Comparison of ENCODE assay signal across 8 mouse cellular contexts in the genomic region with DNA sequence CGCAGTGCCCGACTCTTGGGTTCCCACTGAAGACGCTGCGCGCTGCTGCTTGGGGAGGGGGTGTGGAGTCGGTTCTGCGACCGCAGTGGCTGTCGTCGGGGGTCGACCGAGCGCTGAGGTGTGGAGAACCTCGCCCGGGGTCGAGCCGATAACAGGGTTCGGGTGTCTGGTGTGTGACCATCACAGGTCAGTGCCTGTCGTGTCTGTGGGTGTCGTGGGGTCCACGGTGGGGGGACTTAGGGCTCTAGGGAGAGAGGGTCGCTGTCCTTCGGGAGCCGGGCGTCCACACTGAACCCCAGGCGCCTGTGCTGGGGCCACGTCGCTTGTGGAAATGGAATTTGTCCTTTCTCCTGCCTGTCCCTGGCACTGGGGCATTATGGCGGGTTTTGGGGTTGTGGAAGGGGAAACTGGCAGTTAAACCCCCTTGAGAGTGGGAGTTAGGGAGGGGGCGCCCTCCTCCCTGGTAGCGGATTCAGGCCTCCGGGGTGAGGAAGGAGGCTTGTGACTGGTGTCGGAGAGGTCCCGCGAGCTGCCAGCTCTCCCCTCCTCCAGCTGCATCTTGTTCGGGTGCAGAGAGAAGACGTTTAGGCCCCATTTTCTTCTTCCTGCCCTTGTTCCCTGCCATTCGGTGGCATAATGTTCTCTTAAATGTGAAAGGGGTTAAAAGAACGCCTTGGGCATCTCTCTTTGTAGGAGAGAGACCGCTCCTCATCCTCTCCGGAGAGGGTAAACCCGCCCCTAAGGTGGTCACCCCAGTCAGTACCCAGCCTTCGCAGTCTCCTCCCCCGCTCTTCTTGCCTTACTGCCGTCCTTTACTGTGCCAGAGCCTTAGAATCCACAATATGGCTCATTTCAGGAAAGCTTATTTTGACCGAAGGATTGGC. TPM values are rescaled to one million over a fixed set of nuclear protein-coding genes. Genes with fewer than 3 reads are reported as not detected.
DNase-seq lines count a peak whose midpoint lies in the region; ATAC-seq and TF ChIP-seq lines count a peak whose summit lies in the region.

No protein-coding gene starts in this region.

- peak overlapping the region; percentile 98 for H3K27ac ChIP-seq in MEL (ENCODE audit: control insufficient read depth, low read depth, low read length)
- H3K27ac ChIP-seq in forebrain, postnatal 0 days (ENCODE audit: low read depth, low read length) = peak overlapping the region; percentile 100

- H3K27me3 ChIP-seq in MEL (ENCODE audit: control insufficient read depth in 1 of 2, insufficient read depth in 2 of 2, low read length in 2 of 2) = no peaks in the 10 kb centered on the region
- no peaks in the 10 kb centered on the region for H3K27me3 ChIP-seq in forebrain, postnatal 0 days (ENCODE audit: insufficient read depth, low read length)

- peaks cover 67% of the 10 kb centered on the region for H3K79me2 ChIP-seq in MEL (ENCODE audit: control insufficient read depth, insufficient read depth, low read length, poor library complexity)

- TF ChIP-seq CTCF in MEL (IDR thresholded peaks at IDR 0.05 in 2 of 3, conservative IDR thresholded peaks at IDR 0.05 in 1 of 3; ENCODE audit: control insufficient read depth in 1 of 3, insufficient read depth in 1 of 3, low read depth in 2 of 3, low read length in 3 of 3, poor library complexity in 1 of 3, severe bottlenecking in 1 of 3) = 0 out of 6 replicates have a peak, but pooled peaks of 1 of the 3 experiments have one; percentile 1
- TF ChIP-seq CTCF in forebrain, postnatal 0 days (IDR thresholded peaks at IDR 0.05; ENCODE audit: low read depth) = no peak

- H3K9me3 ChIP-seq in MEL (replicated peaks; ENCODE audit: insufficient read depth, low read length) = no peaks in the 10 kb centered on the region
- H3K9me3 ChIP-seq in forebrain, postnatal 0 days (ENCODE audit: low read length) = no peaks in the 10 kb centered on the region

- ATAC-seq in forebrain, postnatal 0 days = no peak; the same call in 1 of the 2 replicates

- peak overlapping the region; percentile 70 to 87 for H3K4me3 ChIP-seq in MEL (ENCODE audit: control insufficient read depth in 1 of 2, insufficient read depth in 1 of 2, low read depth in 2 of 2, low read length in 2 of 2)
- peak overlapping the region; percentile 100 for H3K4me3 ChIP-seq in forebrain, postnatal 0 days (ENCODE audit: low read depth, low read length)

- peaks cover 2 to 39% of the 10 kb centered on the region in 2 experiments; a peak in 3 of 4 replicates for H3K36me3 ChIP-seq in MEL (ENCODE audit: control insufficient read depth in 1 of 2, insufficient read depth in 2 of 2, low read length in 2 of 2)
- H3K36me3 ChIP-seq in forebrain, postnatal 0 days (ENCODE audit: insufficient read depth) = no peaks in the 10 kb centered on the region

- peak overlapping the region; percentile 95 for H3K9ac ChIP-seq in MEL (ENCODE audit: control insufficient read depth, low read depth, low read length, poor library complexity, severe bottlenecking)
- peak overlapping the region; percentile 100 for H3K9ac ChIP-seq in forebrain, postnatal 0 days

- no peak for TF ChIP-seq RAD21 in MEL (IDR thresholded peaks at IDR 0.05; ENCODE audit: low read depth, low read length)

- TF ChIP-seq POLR2A in MEL (IDR thresholded peaks at IDR 0.05; ENCODE audit: control insufficient read depth in 1 of 2, insufficient read depth in 1 of 2, low read depth in 1 of 2, low read length in 2 of 2, poor library complexity in 1 of 2) = peak; percentile 24 to 42; a peak in 3 of 4 replicates

- peak; percentile 86 for DNase-seq in MEL (ENCODE audit: low read depth, low spot score)
- peak; percentile 64 to 69 for DNase-seq in cerebellum, adult 18-20 months
- peak; percentile 79 for DNase-seq in forebrain, postnatal 0 days
- DNase-seq in heart, postnatal 4 days = peak; percentile 57
- peak; percentile 65 to 67 for DNase-seq in layer of hippocampus, postnatal 10 days (ENCODE audit: low spot score in 2 of 2)
- DNase-seq in lung, postnatal 10 days = peak; percentile 76
- DNase-seq in ovary, postnatal 14 days (ENCODE audit: low spot score) = peak; percentile 29
- DNase-seq in thymus, postnatal 10 days (ENCODE audit: low spot score in 2 of 2) = peak; percentile 71 to 74

- WGBS in forebrain, postnatal 0 days = under 1% methylated on average over 45 of the region's 46 CpGs

- no peak for TF ChIP-seq EP300 in MEL (IDR thresholded peaks at IDR 0.05; ENCODE audit: low read depth in 1 of 2, low read length in 2 of 2)

- peaks cover 6 to 31% of the 10 kb centered on the region in 2 experiments for H3K4me1 ChIP-seq in MEL (ENCODE audit: control insufficient read depth in 1 of 2, insufficient read depth in 2 of 2, low read length in 2 of 2)
- peaks cover 20% of the 10 kb centered on the region for H3K4me1 ChIP-seq in forebrain, postnatal 0 days (ENCODE audit: insufficient read depth)

- H3K4me2 ChIP-seq in forebrain, postnatal 0 days (ENCODE audit: low read depth) = peak overlapping the region; percentile 70

TF ChIP-seq in MEL, 35 proteins besides CTCF, POLR2A, EP300 and RAD21:
- TF ChIP-seq TBP (IDR thresholded peaks at IDR 0.05; ENCODE audit: low read depth, low read length) (peak; percentile 37), SIN3A (IDR thresholded peaks at IDR 0.05; ENCODE audit: low read length) (no peak; the same call in 1 of the 2 replicates), MYB (IDR thresholded peaks at IDR 0.05; ENCODE audit: low read depth, low read length) (no peak), MAZ (IDR thresholded peaks at IDR 0.05; ENCODE audit: low read depth, low read length) (no peak), MXI1 (IDR thresholded peaks at IDR 0.05; ENCODE audit: low read depth, low read length) (no peak; the same call in 1 of the 2 replicates), ELF1 (IDR thresholded peaks at IDR 0.05; ENCODE audit: low read depth, low read length) (no peak), UBTF (IDR thresholded peaks at IDR 0.05; ENCODE audit: borderline replicate concordance, insufficient read depth, low read depth, low read length) (no peak), MEF2A (IDR thresholded peaks at IDR 0.05; ENCODE audit: extremely low read depth, insufficient replicate concordance, low read depth, low read length, poor library complexity, severe bottlenecking) (no peak), RCOR1 (IDR thresholded peaks at IDR 0.05; ENCODE audit: low read depth, low read length) (no peak), MAX (IDR thresholded peaks at IDR 0.05; ENCODE audit: low read length) (no peak), KAT2A (conservative IDR thresholded peaks at IDR 0.05; ENCODE audit: low read depth, low read length) (no peak), E2F4 (IDR thresholded peaks at IDR 0.05; ENCODE audit: borderline replicate concordance, low read depth, low read length) (no peak), CHD1 (IDR thresholded peaks at IDR 0.05; ENCODE audit: low read depth, low read length) (peak; percentile 24), USF2 (IDR thresholded peaks at IDR 0.05; ENCODE audit: borderline replicate concordance in 1 of 2, insufficient read depth in 1 of 2, low read depth in 1 of 2, low read length in 2 of 2) (no peak), JUND (IDR thresholded peaks at IDR 0.05; ENCODE audit: low read depth, low read length) (no peak), ZMIZ1 (IDR thresholded peaks at IDR 0.05; ENCODE audit: low read depth, low read length) (peak; percentile 40; the same call in 1 of the 2 replicates), POLR2AphosphoS2 (IDR thresholded peaks at IDR 0.05; ENCODE audit: low read length) (no peak), ETS1 (IDR thresholded peaks at IDR 0.05; ENCODE audit: low read depth, low read length) (no peak; the same call in 1 of the 2 replicates)

RNA-seq across cellular contexts. Expression of a gene that starts 0.6 kb away (rescaled TPM):
- total RNA-seq in MEL (2012; rRNA removed) = 16.2 and 21.5 TPM in 2 replicates
- 10 to 100 TPM; 29.3 to 75.6 TPM for polyA plus RNA-seq in MEL (2012; ENCODE audit: insufficient read depth in 1 of 2, insufficient read length in 2 of 2, low read depth in 1 of 2, low replicate concordance in 2 of 2, missing spikeins in 1 of 2)
- total RNA-seq in forebrain, postnatal 0 days (2014; rRNA removed) = 56.8 and 61.7 TPM in 2 replicates
- 93.7 and 149 TPM in 2 replicates for polyA plus RNA-seq in forebrain, postnatal 0 days (2015; fragmentation: Nextera tagmentation; extraction: Ambion mirVana)
- 10 to 100 TPM; 57.0 to 58.4 TPM for total RNA-seq in heart, postnatal 4 days (2021)
- total RNA-seq in layer of hippocampus, postnatal 10 days (2021) = 100 to 1,000 TPM; 114 to 131 TPM

Comparison
In these comparisons a context has a peak if more than half of its experiments do, and no peak if none do; other contexts are left out.
1. DNase-seq: peak in every context shown above with its lines; median percentile 86 in MEL; 79 in forebrain, postnatal 0 days; 76 in lung, postnatal 10 days; 72 in thymus, postnatal 10 days; 66 in cerebellum, adult 18-20 months; 66 in layer of hippocampus, postnatal 10 days; 57 in heart, postnatal 4 days; 29 in ovary, postnatal 14 days.